Mouse (Mus musculus) 3T3-L1 (cell line): ENCODE results near the gene Tyk2.

Experiments used
- DNase-seq: peaks from one replicate; pipeline ENCODE4 v3.0.0-alpha.2; 2015; ENCODE audit warnings: low read depth, low spot score

Tyk2 gene

DNA sequence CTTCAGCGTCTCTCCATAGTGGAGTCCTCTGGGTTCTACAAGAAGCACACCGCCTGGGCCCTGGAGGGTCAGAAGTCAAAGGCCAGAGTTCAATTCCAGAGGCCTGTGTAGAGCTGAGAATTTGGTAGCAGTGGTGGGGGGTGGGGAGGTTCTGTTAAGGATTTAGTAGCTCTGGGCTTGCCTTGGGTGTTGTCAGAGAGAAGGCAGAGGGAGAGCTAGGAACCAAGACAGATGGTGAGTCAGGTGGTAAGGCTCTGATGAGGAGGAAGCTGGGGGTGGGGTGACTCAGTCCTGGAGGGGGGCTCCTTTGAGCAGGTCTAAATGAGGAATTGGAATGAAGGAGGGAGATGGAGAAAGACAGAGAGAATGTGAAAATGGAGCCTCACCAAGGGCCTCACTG lies 68.1 kb downstream of the Tyk2 start:
- no peak for DNase-seq
